Mouse (Mus musculus): ENCODE results near the gene Actl7a. TPM values are rescaled to one million over a fixed set of nuclear protein-coding genes. Genes with fewer than 3 reads are reported as not detected.

Actl7a gene
- polyA plus RNA-seq (2012; rRNA removed) (not detected in 2 replicates), polyA plus RNA-seq (2014; fragmentation: Nextera tagmentation; extraction: Ambion mirVana) (not detected in 2 replicates)

- H3K36me3 ChIP-seq (replicated peaks; ENCODE audit: control insufficient read depth, insufficient read depth, low read depth) = no peaks in the 10 kb centered on the region
- H3K27ac ChIP-seq = no peak within 1 kb of the TSS
- ATAC-seq (ENCODE audit: insufficient read depth) (no peak), DNase-seq (ENCODE audit: low read depth in 3 of 3, low spot score in 3 of 3) (no peak)
- H3K27me3 ChIP-seq (ENCODE audit: control insufficient read depth, insufficient read depth, low read length) = no peaks in the 10 kb centered on the region
- TF ChIP-seq EP300 (IDR thresholded peaks at IDR 0.05; ENCODE audit: low read depth) (no peak), CTCF (IDR thresholded peaks at IDR 0.05; ENCODE audit: low read depth) (no peak)
- H3K9ac ChIP-seq (replicated peaks) = no peak within 1 kb of the TSS
- H3K4me3 ChIP-seq (ENCODE audit: insufficient read depth in 1 of 2, low read depth in 2 of 2, low read length in 2 of 2) = no peak within 1 kb of the TSS
- H3K4me1 ChIP-seq (replicated peaks; ENCODE audit: control insufficient read depth in 2 of 2, insufficient read depth in 2 of 2, low read length in 1 of 2) = no peaks in the 10 kb centered on the region
- WGBS (ENCODE audit: insufficient replicate concordance) = 82% methylated on average over 21 of the region's 21 CpGs
- no peaks in the 10 kb centered on the region for H3K9me3 ChIP-seq (ENCODE audit: control insufficient read depth, low read length)
- H3K4me2 ChIP-seq (ENCODE audit: low read depth) = no peak within 1 kb of the TSS
Measured at GRCm38 (mm10) chr4:56743363-56744195, at the start of gene Actl7a. Gene Actl7a, plus strand, starts transcription at chr4:56743413.

GRCm38 (mm10) chr4:56696401-56696800, 46.8 kb upstream of the Actl7a start:
- Histone ChIP-seq H3K27me3 (ENCODE audit: control insufficient read depth, insufficient read depth, low read length) (no peaks in the 10 kb centered on the region), H3K4me1 (replicated peaks; ENCODE audit: control insufficient read depth in 2 of 2, insufficient read depth in 2 of 2, low read length in 1 of 2) (no peaks in the 10 kb centered on the region), H3K27ac (no peak overlapping the region), H3K4me3 (ENCODE audit: insufficient read depth in 1 of 2, low read depth in 2 of 2, low read length in 2 of 2) (no peak overlapping the region), H3K9me3 (ENCODE audit: control insufficient read depth, low read length) (no peaks in the 10 kb centered on the region), H3K4me2 (ENCODE audit: low read depth) (no peak overlapping the region), H3K36me3 (replicated peaks; ENCODE audit: control insufficient read depth, insufficient read depth, low read depth) (no peaks in the 10 kb centered on the region), H3K9ac (replicated peaks) (no peak overlapping the region)
- TF ChIP-seq CTCF (IDR thresholded peaks at IDR 0.05; ENCODE audit: low read depth) (no peak), EP300 (IDR thresholded peaks at IDR 0.05; ENCODE audit: low read depth) (no peak)
- no peak for DNase-seq (ENCODE audit: low read depth in 3 of 3, low spot score in 3 of 3)
- no peak for ATAC-seq (ENCODE audit: insufficient read depth)
- WGBS (ENCODE audit: insufficient replicate concordance) = 66% methylated on average over 7 of the region's 7 CpGs

DNA sequence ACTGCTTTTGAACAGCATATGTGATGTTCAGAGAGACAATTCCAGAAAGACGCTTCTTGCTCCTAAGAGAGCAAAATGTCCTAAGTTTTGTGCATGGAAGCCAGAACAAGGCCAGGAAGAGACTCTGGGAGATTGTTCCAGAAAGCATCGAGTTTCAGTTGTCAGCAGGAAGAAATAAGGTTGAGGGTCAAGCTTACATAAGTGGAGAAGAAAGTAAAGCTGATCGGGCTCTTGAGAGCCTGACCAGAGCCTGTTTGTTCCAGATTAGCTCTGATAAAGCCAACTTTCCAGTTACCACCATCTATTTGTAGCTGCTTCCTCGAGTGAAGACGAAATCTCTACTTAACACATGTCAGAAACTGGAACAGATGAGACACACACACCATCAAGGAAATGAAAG, 44.5 kb upstream of the Actl7a start:
- no peaks in the 10 kb centered on the region for H3K4me1 ChIP-seq (replicated peaks; ENCODE audit: control insufficient read depth in 2 of 2, insufficient read depth in 2 of 2, low read length in 1 of 2)

GRCm38 (mm10) chr4:56702234-56702633, 41.0 kb upstream of the Actl7a start:
- no peaks in the 10 kb centered on the region for H3K27me3 ChIP-seq (ENCODE audit: control insufficient read depth, insufficient read depth, low read length)
- TF ChIP-seq CTCF (IDR thresholded peaks at IDR 0.05; ENCODE audit: low read depth) (no peak), EP300 (IDR thresholded peaks at IDR 0.05; ENCODE audit: low read depth) (no peak)
- DNase-seq (ENCODE audit: low read depth in 3 of 3, low spot score in 3 of 3) (no peak), ATAC-seq (ENCODE audit: insufficient read depth) (no peak)
- 0 out of 4 replicates have a peak overlapping the region, but pooled peaks of 1 of the 2 experiments have one; percentile 2 for H3K4me3 ChIP-seq (ENCODE audit: insufficient read depth in 1 of 2, low read depth in 2 of 2, low read length in 2 of 2)
- H3K9me3 ChIP-seq (ENCODE audit: control insufficient read depth, low read length) = no peaks in the 10 kb centered on the region
- no peaks in the 10 kb centered on the region for H3K4me1 ChIP-seq (replicated peaks; ENCODE audit: control insufficient read depth in 2 of 2, insufficient read depth in 2 of 2, low read length in 1 of 2)
- H3K9ac ChIP-seq (replicated peaks) = no peak overlapping the region
- no peaks in the 10 kb centered on the region for H3K36me3 ChIP-seq (replicated peaks; ENCODE audit: control insufficient read depth, insufficient read depth, low read depth)
- 34% methylated on average over 10 of the region's 10 CpGs for WGBS (ENCODE audit: insufficient replicate concordance)
- no peak overlapping the region for H3K27ac ChIP-seq
- peak overlapping the region; percentile 14; the same call in 1 of the 2 replicates for H3K4me2 ChIP-seq (ENCODE audit: low read depth)

More for the DNA sequence above, 44.5 kb upstream of the Actl7a start:
- ATAC-seq (ENCODE audit: insufficient read depth) (no peak), DNase-seq (ENCODE audit: low read depth in 3 of 3, low spot score in 3 of 3) (no peak)
- TF ChIP-seq CTCF (IDR thresholded peaks at IDR 0.05; ENCODE audit: low read depth) = no peak
- no peak for TF ChIP-seq EP300 (IDR thresholded peaks at IDR 0.05; ENCODE audit: low read depth)
- H3K9me3 ChIP-seq (ENCODE audit: control insufficient read depth, low read length) = no peaks in the 10 kb centered on the region
- no peak overlapping the region for H3K9ac ChIP-seq (replicated peaks)
- no peak overlapping the region for H3K4me2 ChIP-seq (ENCODE audit: low read depth)
- 16% methylated on average over 5 of the region's 5 CpGs for WGBS (ENCODE audit: insufficient replicate concordance)
- no peak overlapping the region for H3K27ac ChIP-seq
- no peak overlapping the region for H3K4me3 ChIP-seq (ENCODE audit: insufficient read depth in 1 of 2, low read depth in 2 of 2, low read length in 2 of 2)
- no peaks in the 10 kb centered on the region for H3K36me3 ChIP-seq (replicated peaks; ENCODE audit: control insufficient read depth, insufficient read depth, low read depth)
- H3K27me3 ChIP-seq (ENCODE audit: control insufficient read depth, insufficient read depth, low read length) = no peaks in the 10 kb centered on the region

DNA sequence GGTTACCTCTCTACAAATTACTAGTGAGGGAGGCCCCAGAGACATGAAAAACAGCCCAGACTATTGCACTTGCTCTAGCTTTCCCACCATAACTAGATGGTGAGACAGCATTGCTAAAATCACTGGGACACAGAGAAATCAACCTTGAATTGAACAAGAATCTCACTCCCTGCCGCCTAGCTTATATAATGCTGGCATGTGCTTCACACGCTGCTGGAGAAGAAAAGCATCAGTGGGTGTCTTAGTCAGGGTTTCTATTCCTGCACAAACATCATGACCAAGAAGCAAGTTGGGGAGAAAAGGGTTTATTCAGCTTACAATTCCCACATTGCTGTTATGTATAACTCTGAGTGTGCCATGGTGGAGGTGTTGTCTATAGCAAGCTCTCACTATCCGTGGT, 30.1 kb upstream of the Actl7a start:
- ATAC-seq (ENCODE audit: insufficient read depth) (no peak), DNase-seq (ENCODE audit: low read depth in 3 of 3, low spot score in 3 of 3) (no peak)
- no peak for TF ChIP-seq EP300 (IDR thresholded peaks at IDR 0.05; ENCODE audit: low read depth)
- no peak for TF ChIP-seq CTCF (IDR thresholded peaks at IDR 0.05; ENCODE audit: low read depth)
- Histone ChIP-seq H3K27me3 (ENCODE audit: control insufficient read depth, insufficient read depth, low read length) (no peaks in the 10 kb centered on the region), H3K27ac (no peak overlapping the region), H3K4me3 (ENCODE audit: insufficient read depth in 1 of 2, low read depth in 2 of 2, low read length in 2 of 2) (no peak overlapping the region), H3K9me3 (ENCODE audit: control insufficient read depth, low read length) (no peaks in the 10 kb centered on the region), H3K4me1 (replicated peaks; ENCODE audit: control insufficient read depth in 2 of 2, insufficient read depth in 2 of 2, low read length in 1 of 2) (no peaks in the 10 kb centered on the region), H3K9ac (replicated peaks) (no peak overlapping the region), H3K4me2 (ENCODE audit: low read depth) (no peak overlapping the region), H3K36me3 (replicated peaks; ENCODE audit: control insufficient read depth, insufficient read depth, low read depth) (no peaks in the 10 kb centered on the region)
- WGBS (ENCODE audit: insufficient replicate concordance) = 58% methylated on average over 3 of the region's 3 CpGs
